Mouse (Mus musculus): ENCODE measurements around the gene Tbc1d2.

Tbc1d2 gene

DNA sequence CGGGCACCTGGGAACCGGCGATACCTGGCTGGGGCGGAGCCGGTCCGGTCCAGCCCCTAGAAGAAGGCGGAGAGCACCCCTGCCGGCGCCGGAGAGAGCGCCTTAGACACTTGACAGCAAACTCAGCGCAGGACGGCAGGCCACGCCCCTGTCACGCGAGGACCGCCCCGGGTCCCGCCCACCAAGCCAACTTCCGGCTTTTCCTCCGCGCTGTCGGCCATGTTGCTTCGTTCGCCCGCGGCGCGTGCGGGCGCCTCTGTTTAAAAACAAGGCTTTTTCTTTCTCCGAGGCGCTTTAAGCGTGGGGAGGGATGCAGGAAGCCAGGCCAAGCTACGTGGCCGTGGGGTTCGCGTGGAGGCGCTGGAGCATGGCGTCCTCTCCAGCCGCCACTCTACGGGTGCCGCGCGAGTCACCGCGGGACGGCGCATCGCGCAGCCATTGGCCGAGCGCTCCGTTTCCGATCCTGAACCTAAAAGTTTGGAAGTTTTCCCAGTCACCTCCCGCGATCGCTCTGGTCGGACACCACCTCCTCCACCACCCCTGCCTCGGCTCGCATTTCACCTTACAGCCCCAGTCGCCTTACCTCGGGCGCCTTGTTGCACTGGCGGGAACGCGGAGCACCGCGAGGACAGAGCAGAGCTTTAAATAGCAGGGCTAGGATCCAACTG, at the start of gene Tbc1d2:
Tbc1d2 (minus strand) TSS at position 124 of the 668 bp plus-strand sequence.
- DNase-seq (ENCODE audit: extremely low spot score, low read depth, low spot score): peak; percentile 42

DNA sequence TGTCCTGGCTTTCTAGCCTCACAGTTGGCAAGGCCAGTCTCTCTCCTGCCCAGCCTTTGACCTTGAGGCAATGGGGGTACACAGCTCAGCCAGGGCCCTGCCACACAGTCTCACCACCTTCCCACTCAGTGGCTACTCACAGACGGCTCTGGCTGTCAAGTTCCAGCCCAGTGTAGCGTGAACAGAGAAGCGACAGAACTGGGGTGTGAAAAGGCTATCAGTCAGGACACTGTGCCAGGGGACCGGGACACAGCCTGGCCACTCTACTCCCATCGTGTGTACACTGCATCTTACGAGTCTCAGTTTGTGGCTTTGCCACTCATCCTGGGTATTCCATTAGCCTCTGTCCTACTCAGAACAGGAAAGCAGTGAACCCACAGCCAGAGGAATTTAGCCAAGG, 46.5 kb upstream of the Tbc1d2 start:
- DNase-seq (ENCODE audit: extremely low spot score, low read depth, low spot score): no peak

- no peak for DNase-seq (ENCODE audit: extremely low spot score, low read depth, low spot score)
Observed at GRCm38 (mm10) chr4:46690565-46690964, 40.6 kb upstream of the Tbc1d2 start.

DNA sequence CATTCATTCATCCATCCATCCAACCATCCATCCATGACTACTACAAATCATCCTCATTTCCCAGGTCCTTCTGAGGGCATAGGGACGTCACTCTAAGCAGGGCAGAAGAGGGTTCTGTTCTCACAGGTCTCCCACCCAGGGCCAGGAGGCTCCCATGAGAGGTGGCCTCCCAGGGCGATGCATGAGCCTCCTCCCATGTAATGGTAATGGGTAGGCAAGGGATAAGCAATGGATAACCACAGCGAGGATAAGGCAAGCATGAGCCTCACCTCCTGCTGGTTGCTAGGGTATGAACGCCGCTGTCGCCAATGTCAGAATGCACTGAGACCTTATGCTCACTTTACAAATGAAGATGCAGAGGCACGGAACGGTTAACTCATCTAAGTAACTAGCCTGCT, 40.0 kb upstream of the Tbc1d2 start:
- DNase-seq (ENCODE audit: extremely low spot score, low read depth, low spot score): no peak

GRCm38 (mm10) chr4:46689397-46690022, 39.5 kb upstream of the Tbc1d2 start:
- peak; percentile 56 for DNase-seq (ENCODE audit: extremely low spot score, low read depth, low spot score)

GRCm38 (mm10) chr4:46688213-46688832, 38.3 kb upstream of the Tbc1d2 start:
- DNase-seq (ENCODE audit: extremely low spot score, low read depth, low spot score): no peak

DNA sequence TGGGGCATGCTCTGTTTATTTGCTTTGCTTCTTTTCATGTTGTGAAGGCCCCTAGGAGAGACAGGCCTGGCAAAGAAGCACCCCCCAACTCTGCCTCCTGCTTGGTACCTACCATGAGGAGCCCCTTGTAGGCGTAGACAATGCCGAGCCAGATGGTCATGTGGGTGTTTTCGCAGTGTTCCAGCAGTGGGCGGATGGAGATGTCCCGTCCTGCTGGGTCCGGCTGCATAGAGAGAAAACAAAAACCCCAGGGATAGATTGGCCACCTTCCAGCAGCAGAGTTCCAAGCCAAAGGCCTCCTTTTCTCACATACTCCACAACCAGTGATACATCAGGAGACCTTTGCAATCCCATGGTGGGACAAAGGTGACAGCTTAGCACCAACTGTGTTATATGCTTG, 34.2 kb upstream of the Tbc1d2 start:
- DNase-seq (ENCODE audit: extremely low spot score, low read depth, low spot score): no peak

DNA sequence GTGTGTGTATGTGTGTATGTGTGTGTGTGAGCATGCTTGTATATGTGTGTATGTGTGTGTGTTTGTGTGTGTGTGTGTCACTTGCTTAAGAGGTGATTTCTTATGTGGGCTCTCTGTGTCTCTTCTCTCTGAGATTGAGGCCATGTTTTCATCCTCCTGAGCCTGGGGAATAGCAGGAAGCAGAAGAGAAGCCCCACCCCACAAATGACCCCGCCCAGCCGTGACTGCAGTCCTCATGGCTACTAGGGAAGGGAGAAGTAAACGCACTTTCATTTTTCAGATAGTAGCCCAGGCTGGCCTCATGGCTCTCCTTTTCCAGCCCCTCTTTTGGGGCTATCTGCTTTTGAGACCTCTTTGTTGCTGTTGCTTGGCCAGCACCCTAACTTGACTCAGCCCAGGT, 26.6 kb upstream of the Tbc1d2 start:
- DNase-seq (ENCODE audit: extremely low spot score, low read depth, low spot score): no peak

GRCm38 (mm10) chr4:46675992-46676391, 26.0 kb upstream of the Tbc1d2 start:
- DNase-seq (ENCODE audit: extremely low spot score, low read depth, low spot score): no peak

GRCm38 (mm10) chr4:46675272-46675785, 25.3 kb upstream of the Tbc1d2 start:
- no peak for DNase-seq (ENCODE audit: extremely low spot score, low read depth, low spot score)

DNA sequence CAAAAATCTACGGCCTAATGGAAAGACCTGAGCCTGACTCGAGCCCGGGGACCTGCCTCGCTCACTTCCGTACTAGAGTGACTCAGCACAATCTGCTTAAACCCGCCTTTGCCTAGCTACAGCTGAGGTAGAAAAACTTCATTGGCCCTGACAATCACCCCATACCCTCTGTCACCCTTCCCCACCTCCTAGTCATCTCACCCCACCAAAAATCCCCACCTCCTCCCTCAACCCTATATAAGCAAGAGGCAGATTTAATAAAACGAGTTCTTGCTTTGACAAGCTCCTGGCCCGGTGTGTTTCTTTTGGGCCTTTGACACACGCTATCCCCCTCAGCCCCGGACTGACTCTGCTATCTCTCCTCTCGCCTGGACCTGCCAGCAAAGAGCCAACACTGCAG, 18.6 kb upstream of the Tbc1d2 start:
- DNase-seq (ENCODE audit: extremely low spot score, low read depth, low spot score): no peak

DNA sequence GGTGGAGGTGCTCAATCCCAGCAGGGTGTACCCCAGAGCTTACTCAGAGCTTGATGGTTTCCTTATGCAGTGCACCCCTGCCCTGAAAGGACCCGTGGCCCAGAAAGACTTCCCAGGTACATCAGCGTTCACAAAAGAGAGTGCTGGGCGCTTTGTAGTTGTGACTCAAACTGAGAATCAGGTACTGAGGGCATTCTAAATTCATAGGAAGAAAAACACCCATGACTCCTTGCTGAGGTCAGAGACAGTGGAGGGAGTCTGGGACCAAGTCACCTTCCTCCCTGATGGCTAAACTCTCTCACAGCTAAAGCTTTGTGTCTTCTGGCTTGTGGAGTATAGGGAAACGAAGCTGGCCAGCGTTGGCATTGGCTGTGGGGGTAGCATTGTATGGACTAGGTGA, 16.4 kb upstream of the Tbc1d2 start:
- DNase-seq (ENCODE audit: extremely low spot score, low read depth, low spot score): no peak

GRCm38 (mm10) chr4:46665371-46665774, 15.4 kb upstream of the Tbc1d2 start:
- DNase-seq (ENCODE audit: extremely low spot score, low read depth, low spot score): peak; percentile 31

- DNase-seq (ENCODE audit: extremely low spot score, low read depth, low spot score): peak; percentile 33
Observed at GRCm38 (mm10) chr4:46664123-46665009, 14.4 kb upstream of the Tbc1d2 start.

DNA sequence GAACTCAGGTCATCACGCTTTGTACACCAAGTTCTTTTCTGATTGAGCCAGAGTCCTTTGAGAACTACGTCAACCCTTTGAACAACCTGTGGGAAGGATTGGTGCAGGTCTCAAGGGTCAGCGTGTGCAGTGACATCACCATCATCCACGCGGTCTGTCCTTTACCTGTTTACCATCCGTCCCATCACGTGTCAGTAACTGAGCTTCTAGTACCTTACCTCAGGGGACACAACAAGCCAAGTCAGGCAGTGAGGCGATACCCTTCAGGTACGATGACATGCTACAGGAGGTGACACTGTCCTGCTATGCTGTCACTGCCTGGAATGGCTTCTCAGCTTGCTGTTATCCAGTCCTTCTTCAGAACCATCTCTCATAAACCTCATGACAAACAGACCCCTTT, 11.4 kb upstream of the Tbc1d2 start:
- no peak for DNase-seq (ENCODE audit: extremely low spot score, low read depth, low spot score)

GRCm38 (mm10) chr4:46658946-46659345, 8.9 kb upstream of the Tbc1d2 start:
- DNase-seq (ENCODE audit: extremely low spot score, low read depth, low spot score): no peak

GRCm38 (mm10) chr4:46657116-46657515, 7.1 kb upstream of the Tbc1d2 start:
- peak; percentile 79 for DNase-seq (ENCODE audit: extremely low spot score, low read depth, low spot score)

- no peak for DNase-seq (ENCODE audit: extremely low spot score, low read depth, low spot score)
Observed at GRCm38 (mm10) chr4:46655956-46656355, 5.9 kb upstream of the Tbc1d2 start.

DNA sequence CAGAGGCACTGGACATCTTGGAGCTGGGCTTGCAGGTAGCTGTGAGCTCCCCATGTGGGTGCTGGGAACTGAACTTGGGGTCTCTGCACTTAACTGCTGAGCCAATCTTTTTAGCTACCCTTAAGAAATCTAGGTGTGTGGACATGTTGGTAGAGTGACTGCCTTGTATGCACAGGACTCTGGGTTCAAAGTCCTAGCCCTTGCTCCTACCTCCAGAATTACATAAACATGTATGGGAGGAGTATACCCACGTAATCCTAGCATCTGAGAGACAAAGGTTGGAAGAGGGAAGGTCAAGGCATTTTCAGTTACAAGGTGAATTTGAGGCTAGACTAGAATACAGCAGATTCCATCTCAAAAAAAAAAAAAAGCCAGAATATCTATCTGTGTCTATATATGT, 5.3 kb upstream of the Tbc1d2 start:
- DNase-seq (ENCODE audit: extremely low spot score, low read depth, low spot score): no peak

- DNase-seq (ENCODE audit: extremely low spot score, low read depth, low spot score): no peak
Observed at GRCm38 (mm10) chr4:46649161-46649560, 848 bp downstream of the Tbc1d2 start.

DNA sequence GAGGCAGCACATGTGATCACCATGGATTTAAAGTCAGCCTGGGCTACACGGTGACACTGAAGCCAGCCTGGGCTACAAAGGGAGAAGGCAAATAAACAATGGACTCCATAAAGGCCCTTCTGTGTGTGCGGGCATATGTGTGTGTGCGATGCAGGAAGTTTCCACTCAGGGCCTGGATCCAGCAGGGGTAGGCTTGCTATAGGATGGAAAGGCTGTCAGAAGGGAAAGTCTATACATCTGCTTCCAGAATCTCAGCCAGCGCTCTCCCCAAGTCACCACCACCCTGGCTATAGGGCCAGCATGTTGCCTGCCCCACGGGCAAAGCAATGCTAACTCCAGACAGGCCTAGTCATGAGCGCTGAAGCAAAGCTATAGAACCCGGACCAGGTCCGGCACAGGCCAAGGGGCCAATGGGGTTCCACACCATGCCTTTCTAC, 6.3 kb downstream of the Tbc1d2 start:
- no peak for DNase-seq (ENCODE audit: extremely low spot score, low read depth, low spot score)
